Mouse (Mus musculus) intestine, embryonic 15.5 days (tissue): Measurements from ENCODE around the gene Mmp9. TPM values are rescaled to one million over a fixed set of nuclear protein-coding genes. Genes with fewer than 3 reads are reported as not detected.
A peak's percentile ranks its signal among the peaks of the same experiment; 100 is the strongest.

Experiments used
- ATAC-seq: fragments of 200-750 bp; cut with Nextera tagmentation; 2 replicates; pipeline ENCODE4 v1.8.0; 2017; ENCODE audit warnings: moderate TSS enrichment, moderate library complexity
- H3K27ac ChIP-seq: fragments of 300-500 bp; sonication (generic); 2 replicates; pipeline ENCODE4 v1.5.1; 2015; ENCODE audit warnings: mild to moderate bottlenecking, inconsistent platforms
- H3K27me3 ChIP-seq: fragments of 300-500 bp; sonication (generic); replicated peaks from 2 replicates; pipeline ENCODE4 v1.6.1; 2015; ENCODE audit warnings: inconsistent platforms
- H3K36me3 ChIP-seq: fragments of 300-500 bp; sonication (generic); 2 replicates; pipeline ENCODE4 v1.6.1; 2015; ENCODE audit warnings: inconsistent platforms
- H3K4me1 ChIP-seq: fragments of 300-500 bp; sonication (generic); replicated peaks from 2 replicates; pipeline ENCODE4 v1.6.1; 2015; ENCODE audit warnings: inconsistent platforms
- H3K4me2 ChIP-seq: fragments of 300-500 bp; sonication (generic); replicated peaks from 2 replicates; pipeline ENCODE4 v1.6.1; 2015; ENCODE audit warnings: mild to moderate bottlenecking, inconsistent platforms
- H3K4me3 ChIP-seq: fragments of 300-500 bp; sonication (generic); replicated peaks from 2 replicates; pipeline ENCODE4 v1.5.1; 2015; ENCODE audit warnings: inconsistent platforms
- H3K9ac ChIP-seq: fragments of 300-500 bp; sonication (generic); 2 replicates; pipeline ENCODE4 v1.6.1; 2015; ENCODE audit warnings: inconsistent platforms
- H3K9me3 ChIP-seq: fragments of 300-500 bp; sonication (generic); 2 replicates; pipeline ENCODE4 v1.6.1; 2016; ENCODE audit warnings: inconsistent platforms
- WGBS: fragments of 180-500 bp; shearing (Covaris S2); methylation state at CpG from one replicate; pipeline ENCODE4 v1.1.7; 2015; 5-methylcytosine and 5-hydroxymethylcytosine counted together
- polyA plus RNA-seq: library from polyadenylated mRNA; unstranded; fragments of >200 nt; fragmentation: Nextera tagmentation; extraction: Ambion mirVana; gene quantifications from 2 replicates; pipeline ENCODE4 v1.2.1, GENCODE M21; 2015

The Mmp9 gene
- 4.9 and 5.2 TPM in 2 replicates for polyA plus RNA-seq

DNA sequence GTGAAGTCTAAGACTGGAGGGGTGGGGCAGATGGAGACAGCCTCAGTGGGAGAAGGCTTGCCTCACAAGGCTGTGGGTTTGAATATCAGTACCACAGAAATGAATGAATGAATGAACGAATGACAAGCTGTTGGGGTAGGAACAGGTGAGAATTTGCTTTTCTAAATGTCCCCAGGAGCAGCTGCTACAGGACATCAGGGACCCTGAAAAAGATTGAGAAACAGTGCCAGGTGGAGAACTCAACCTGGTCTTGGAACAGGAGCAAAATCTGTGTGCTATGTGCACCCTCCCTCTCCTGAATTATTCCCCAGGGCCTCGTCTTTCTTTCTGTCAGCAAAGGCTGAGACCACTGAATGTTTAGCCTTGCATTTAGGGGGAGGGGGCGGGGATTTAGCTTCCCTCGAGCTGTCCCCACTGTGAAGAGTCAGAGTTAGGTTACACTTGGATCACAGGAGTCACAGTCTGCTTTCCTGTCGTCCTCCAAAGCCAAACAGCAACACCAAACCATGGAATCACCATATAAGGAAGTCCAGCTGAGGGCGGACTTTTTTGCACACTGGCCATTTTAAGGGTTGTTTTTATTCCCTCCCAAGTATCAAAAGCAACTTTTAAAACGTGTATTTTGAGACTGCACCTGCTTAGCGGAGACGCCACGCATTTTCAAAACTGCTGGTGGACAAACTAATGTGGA is at the start of gene Mmp9:
Mmp9 (plus strand) TSS at position 641 of the 691 bp plus-strand sequence.
- H3K4me1 ChIP-seq: peaks cover 21% of the 10 kb centered on the region
- no peak for ATAC-seq
- no peak within 1 kb of the TSS for H3K27ac ChIP-seq
- peaks cover 32% of the 10 kb centered on the region for H3K27me3 ChIP-seq
- H3K9me3 ChIP-seq: no peaks in the 10 kb centered on the region
- no peak within 1 kb of the TSS for H3K4me2 ChIP-seq
- no peak within 1 kb of the TSS for H3K9ac ChIP-seq
- H3K36me3 ChIP-seq: no peaks in the 10 kb centered on the region
- 27% methylated on average over 10 of the region's 10 CpGs for WGBS
- H3K4me3 ChIP-seq: no peak within 1 kb of the TSS

DNA sequence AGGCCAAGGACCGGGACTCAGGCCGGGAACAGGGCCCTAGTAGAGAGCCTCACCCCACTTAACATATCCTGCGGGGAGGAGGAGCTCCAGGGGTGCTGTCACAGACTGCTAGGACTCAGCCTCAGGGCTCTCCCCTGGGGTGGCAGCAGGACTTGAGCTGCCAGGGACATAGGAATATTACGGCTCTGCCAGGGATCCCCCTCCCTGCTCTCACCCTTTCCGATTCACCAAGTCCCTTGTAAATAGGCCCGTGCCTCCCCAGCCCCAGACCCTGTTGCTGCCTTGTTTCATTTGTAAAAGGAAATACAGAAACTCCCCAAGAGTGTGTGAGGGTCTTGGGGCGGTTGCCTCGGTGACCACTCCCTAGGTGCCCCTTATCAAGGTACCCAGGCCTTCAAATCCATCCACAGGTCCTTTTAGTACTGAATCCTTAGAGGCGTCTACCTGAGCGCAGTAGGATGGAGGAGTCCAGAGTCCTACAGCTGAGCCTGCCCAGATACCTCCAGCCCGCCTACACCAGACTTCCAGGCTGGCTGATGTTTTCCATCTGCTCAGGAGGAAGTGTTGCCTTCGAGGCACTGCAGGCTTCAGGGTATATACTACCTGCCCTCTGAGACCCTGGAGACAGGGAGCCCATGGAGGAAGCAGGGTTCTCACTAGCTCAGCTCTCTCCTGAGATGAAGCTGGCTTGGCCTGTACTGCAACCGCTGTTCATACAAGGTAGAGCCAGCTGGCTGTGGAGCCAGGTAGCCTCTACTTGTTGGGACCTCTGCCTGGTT is 49.3 kb upstream of the Mmp9 start:
- Histone ChIP-seq H3K9me3 (no peaks in the 10 kb centered on the region), H3K36me3 (peaks cover 93% of the 10 kb centered on the region), H3K27me3 (no peaks in the 10 kb centered on the region), H3K9ac (no peak overlapping the region), H3K4me3 (no peak overlapping the region), H3K27ac (peak overlapping the region; percentile 28; the same call in 1 of the 2 replicates), H3K4me2 (no peak overlapping the region), H3K4me1 (peaks cover 2% of the 10 kb centered on the region; the same call in 1 of the 2 replicates)
- 77% methylated on average over 13 of the region's 13 CpGs for WGBS
- no peak for ATAC-seq

DNA sequence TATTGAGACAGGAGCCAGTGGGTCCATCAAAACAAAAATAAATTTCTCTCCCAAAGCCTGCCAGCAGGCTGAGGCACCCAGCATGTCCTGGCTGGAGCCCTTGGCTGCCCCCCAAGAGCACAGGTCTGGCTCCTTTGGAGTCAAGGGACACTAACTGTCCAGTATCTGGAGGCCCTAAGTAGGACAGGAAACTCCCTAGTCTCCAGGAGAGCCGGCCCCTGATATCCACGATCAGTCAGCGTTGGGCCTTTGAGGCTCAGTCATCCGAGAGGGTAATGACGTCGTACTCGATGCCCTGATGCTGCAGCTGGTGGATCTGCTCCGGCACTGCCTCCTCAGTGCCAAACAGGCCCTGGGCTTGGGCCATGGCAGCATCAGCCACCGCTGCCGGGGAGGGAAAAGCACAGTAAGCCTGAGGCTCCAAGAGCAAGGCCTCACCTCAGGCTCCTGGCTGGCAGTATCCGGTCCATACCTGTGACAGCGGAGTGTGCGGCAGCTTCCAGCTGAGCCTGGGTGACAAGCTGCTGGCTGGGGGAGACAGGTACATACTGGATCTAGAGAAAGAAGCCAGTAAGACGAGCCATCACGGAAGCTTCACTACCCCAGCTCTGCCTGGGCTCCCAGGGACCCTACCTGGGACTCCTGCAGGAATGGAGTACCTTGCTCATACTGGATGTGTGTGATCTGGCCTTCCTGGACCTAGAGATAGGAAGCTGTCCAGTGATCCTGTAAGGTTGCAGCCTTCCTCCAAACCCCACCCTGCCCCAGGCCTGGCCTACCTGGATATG is 48.5 kb upstream of the Mmp9 start:
- no peak overlapping the region for H3K27ac ChIP-seq
- no peaks in the 10 kb centered on the region for H3K9me3 ChIP-seq
- 86% methylated on average over 15 of the region's 15 CpGs for WGBS
- no peaks in the 10 kb centered on the region for H3K27me3 ChIP-seq
- no peak for ATAC-seq
- H3K36me3 ChIP-seq: peaks cover 91% of the 10 kb centered on the region
- peaks cover 2% of the 10 kb centered on the region; the same call in 1 of the 2 replicates for H3K4me1 ChIP-seq
- no peak overlapping the region for H3K9ac ChIP-seq
- H3K4me2 ChIP-seq: no peak overlapping the region
- H3K4me3 ChIP-seq: no peak overlapping the region

- Histone ChIP-seq H3K4me2 (no peak overlapping the region), H3K4me1 (peaks cover 2% of the 10 kb centered on the region; the same call in 1 of the 2 replicates), H3K9me3 (no peaks in the 10 kb centered on the region), H3K27ac (no peak overlapping the region), H3K27me3 (no peaks in the 10 kb centered on the region), H3K36me3 (peaks cover 92% of the 10 kb centered on the region), H3K9ac (no peak overlapping the region), H3K4me3 (no peak overlapping the region)
- 85% methylated on average over 6 of the region's 6 CpGs for WGBS
- ATAC-seq: no peak
These were observed 47.8 kb upstream of the Mmp9 start for GRCm38 (mm10) chr2:164892696-164893216.

GRCm38 (mm10) chr2:164894048-164894447 is 46.5 kb upstream of the Mmp9 start:
- no peak overlapping the region for H3K4me2 ChIP-seq
- no peak for ATAC-seq
- H3K9me3 ChIP-seq: no peaks in the 10 kb centered on the region
- no peak overlapping the region for H3K9ac ChIP-seq
- peaks cover 2% of the 10 kb centered on the region; the same call in 1 of the 2 replicates for H3K4me1 ChIP-seq
- H3K36me3 ChIP-seq: peaks cover 92% of the 10 kb centered on the region
- H3K27ac ChIP-seq: no peak overlapping the region
- 58% methylated on average over 5 of the region's 5 CpGs for WGBS
- no peak overlapping the region for H3K4me3 ChIP-seq
- H3K27me3 ChIP-seq: no peaks in the 10 kb centered on the region

DNA sequence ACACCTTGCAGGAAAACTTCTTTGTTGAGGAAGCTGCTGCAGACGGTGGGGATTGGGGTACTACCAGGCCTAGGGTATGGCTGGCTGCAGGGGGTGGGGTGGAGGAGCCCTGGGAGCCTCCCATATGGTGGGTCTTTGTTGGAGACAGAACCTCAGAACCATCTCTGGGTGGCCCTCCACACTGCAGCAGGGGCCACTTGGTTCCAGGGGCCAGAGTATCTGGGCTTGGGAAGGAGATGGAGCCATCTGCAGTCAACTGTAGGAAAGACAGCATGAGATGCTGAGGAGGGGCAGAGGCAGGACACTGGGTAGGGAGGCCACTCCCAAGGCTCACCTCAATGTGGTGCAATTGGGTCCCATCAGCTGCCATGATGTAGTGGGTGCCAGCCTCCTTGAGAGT is 45.9 kb upstream of the Mmp9 start:
- Histone ChIP-seq H3K9ac (no peak overlapping the region), H3K27me3 (no peaks in the 10 kb centered on the region), H3K9me3 (no peaks in the 10 kb centered on the region), H3K4me2 (no peak overlapping the region), H3K27ac (no peak overlapping the region), H3K36me3 (peaks cover 92% of the 10 kb centered on the region), H3K4me1 (no peaks in the 10 kb centered on the region), H3K4me3 (no peak overlapping the region)
- 94% methylated on average over 1 of the region's 1 CpGs for WGBS
- ATAC-seq: no peak

DNA sequence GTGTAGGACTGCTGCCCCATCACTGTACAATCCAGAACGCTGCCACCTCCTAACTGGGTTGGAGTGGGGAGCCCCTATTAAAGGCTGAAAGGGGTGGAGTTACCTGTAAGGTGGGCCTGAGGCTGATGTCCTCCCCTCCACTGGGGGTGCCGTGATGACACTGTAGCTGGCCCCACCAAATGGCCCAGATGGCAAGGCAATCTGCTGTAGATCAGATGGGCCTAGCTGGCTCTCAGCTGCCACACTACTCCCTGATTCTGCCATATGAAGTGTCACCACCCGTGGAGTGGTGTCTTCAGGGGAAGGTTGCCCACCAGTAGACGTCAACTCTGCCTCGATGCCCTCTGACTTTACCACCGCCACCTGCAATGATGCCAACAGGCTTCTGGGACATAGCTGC is 44.7 kb upstream of the Mmp9 start:
- Histone ChIP-seq H3K9ac (no peak overlapping the region), H3K9me3 (no peaks in the 10 kb centered on the region), H3K27me3 (no peaks in the 10 kb centered on the region), H3K27ac (no peak overlapping the region), H3K4me2 (no peak overlapping the region), H3K36me3 (peaks cover 90% of the 10 kb centered on the region), H3K4me1 (no peaks in the 10 kb centered on the region), H3K4me3 (no peak overlapping the region)
- no peak for ATAC-seq
- WGBS: 91% methylated on average over 6 of the region's 6 CpGs

DNA sequence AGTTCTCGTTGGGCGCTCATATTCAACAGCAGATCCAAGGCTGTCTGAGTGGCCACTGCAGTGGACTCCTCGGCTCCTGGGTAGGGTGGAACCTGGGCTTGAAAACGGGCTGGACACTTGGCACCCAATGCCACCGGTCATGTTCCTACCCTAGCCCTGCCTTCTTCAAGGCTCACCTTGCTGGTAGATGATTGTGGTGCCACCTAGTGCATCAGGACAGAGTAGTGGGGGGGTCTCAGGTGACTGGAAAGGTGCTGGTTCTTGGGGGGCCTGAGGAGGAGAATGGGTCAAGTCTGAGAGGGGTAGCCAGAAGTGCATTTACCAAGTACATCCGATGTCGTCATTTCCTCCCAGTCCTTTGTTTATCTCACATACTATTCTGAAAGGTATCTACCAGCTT is 42.6 kb upstream of the Mmp9 start:
- WGBS: 87% methylated on average over 7 of the region's 7 CpGs
- no peak overlapping the region for H3K9ac ChIP-seq
- H3K4me2 ChIP-seq: no peak overlapping the region
- no peaks in the 10 kb centered on the region for H3K9me3 ChIP-seq
- H3K4me3 ChIP-seq: no peak overlapping the region
- no peaks in the 10 kb centered on the region for H3K27me3 ChIP-seq
- no peaks in the 10 kb centered on the region for H3K4me1 ChIP-seq
- H3K27ac ChIP-seq: no peak overlapping the region
- peaks cover 90% of the 10 kb centered on the region for H3K36me3 ChIP-seq
- no peak for ATAC-seq

- no peaks in the 10 kb centered on the region for H3K9me3 ChIP-seq
- no peak for ATAC-seq
- H3K27me3 ChIP-seq: no peaks in the 10 kb centered on the region
- H3K9ac ChIP-seq: no peak overlapping the region
- H3K36me3 ChIP-seq: peaks cover 83% of the 10 kb centered on the region
- H3K4me2 ChIP-seq: no peak overlapping the region
- no peaks in the 10 kb centered on the region for H3K4me1 ChIP-seq
- 91% methylated on average over 15 of the region's 15 CpGs for WGBS
- no peak overlapping the region for H3K4me3 ChIP-seq
- H3K27ac ChIP-seq: no peak overlapping the region
These were observed 41.5 kb upstream of the Mmp9 start for GRCm38 (mm10) chr2:164899034-164899433.

DNA sequence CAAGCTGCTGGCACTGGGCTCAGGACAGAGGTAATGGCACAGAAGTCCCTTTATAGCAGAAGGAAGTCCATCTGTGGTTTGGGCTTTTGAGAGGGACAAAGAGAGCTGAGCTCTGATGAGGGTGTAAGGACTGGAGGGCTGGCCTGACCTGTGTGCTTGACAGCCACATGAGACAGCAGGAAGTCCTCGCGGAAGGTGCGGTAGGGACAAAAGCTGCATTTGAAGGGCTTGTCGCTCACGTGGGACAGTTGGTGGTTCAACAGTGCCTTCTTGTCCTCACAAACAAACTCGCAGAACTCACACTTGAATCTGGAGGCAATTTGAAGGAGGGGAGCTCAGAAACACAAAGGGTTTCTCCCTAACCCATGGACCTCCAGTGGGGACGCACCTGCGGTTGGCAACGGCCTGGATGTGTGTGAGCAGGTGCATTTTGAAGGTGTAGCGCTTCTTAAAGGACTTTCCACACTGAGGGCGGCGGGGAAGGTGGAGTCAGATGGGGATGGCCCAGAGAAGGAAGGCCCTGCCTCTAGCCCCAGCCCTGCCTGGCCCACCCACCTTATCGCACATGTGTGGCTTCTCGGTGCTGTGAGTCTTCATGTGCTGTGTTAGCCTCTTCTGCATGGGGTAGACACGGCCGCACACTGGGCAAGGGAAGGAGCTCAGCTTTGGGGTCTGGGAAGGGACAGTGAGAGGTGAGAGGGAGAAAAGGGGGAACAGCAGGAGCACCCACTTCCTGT is 40.7 kb upstream of the Mmp9 start:
- H3K27ac ChIP-seq: no peak overlapping the region
- H3K4me2 ChIP-seq: no peak overlapping the region
- H3K4me1 ChIP-seq: no peaks in the 10 kb centered on the region
- WGBS: 91% methylated on average over 16 of the region's 16 CpGs
- H3K36me3 ChIP-seq: peaks cover 85% of the 10 kb centered on the region
- no peak for ATAC-seq
- no peak overlapping the region for H3K9ac ChIP-seq
- H3K9me3 ChIP-seq: no peaks in the 10 kb centered on the region
- no peaks in the 10 kb centered on the region for H3K27me3 ChIP-seq
- H3K4me3 ChIP-seq: no peak overlapping the region

DNA sequence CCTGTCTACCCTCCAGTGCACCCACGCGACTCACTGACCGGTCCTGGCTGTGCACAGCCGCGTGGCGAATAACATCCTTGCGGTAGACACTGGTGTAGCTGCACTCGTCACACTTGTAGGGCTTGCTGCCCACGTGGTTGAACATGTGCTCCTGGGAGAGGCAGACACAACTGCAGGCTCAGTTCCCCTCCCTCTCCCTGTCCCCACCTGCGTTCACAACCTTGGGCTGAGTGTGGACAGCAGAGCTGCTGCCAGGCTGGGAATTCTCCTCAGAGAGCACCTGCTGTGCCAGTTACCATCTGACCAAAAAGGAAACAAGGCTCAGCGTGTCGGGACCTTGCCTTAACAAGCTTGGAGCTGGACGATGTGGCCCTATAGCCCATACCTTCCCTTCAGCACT is 39.2 kb upstream of the Mmp9 start:
- peak; percentile 34 for ATAC-seq
- Histone ChIP-seq H3K4me1 (no peaks in the 10 kb centered on the region), H3K9ac (no peak overlapping the region), H3K9me3 (no peaks in the 10 kb centered on the region), H3K4me3 (no peak overlapping the region), H3K27ac (no peak overlapping the region), H3K4me2 (no peak overlapping the region), H3K27me3 (no peaks in the 10 kb centered on the region), H3K36me3 (peaks cover 87% of the 10 kb centered on the region)
- WGBS: 90% methylated on average over 13 of the region's 13 CpGs
